Mouse (Mus musculus) adrenal gland, postnatal 10 days (tissue): ENCODE results near the gene Rgl3. TPM values are rescaled to one million over a fixed set of nuclear protein-coding genes. Genes with fewer than 3 reads are reported as not detected.

Source experiments
- total RNA-seq, 2 experiments: library from RNA; stranded (reverse); gene quantifications; 2 replicates each; pipeline ENCODE4 v1.2.3; 2021

The Rgl3 gene
- total RNA-seq, 2 experiments from 2014 or later = 16.2 to 23.0 TPM

Other genes with a start within 250 kb of the Rgl3 start
- gene Spc24, start 229.1 kb downstream of the Rgl3 start, total RNA-seq = 10 to 100 TPM; 12.6 to 14.3 TPM
- gene Kank2, start 190.7 kb downstream of the Rgl3 start, total RNA-seq = 10 to 100 TPM; 33.1 to 37.2 TPM
- gene Angptl8, start 153.9 kb downstream of the Rgl3 start, total RNA-seq = 10 to 100 TPM in 1 of 2 experiments, 1 to 10 TPM in 1; 7.6 to 17.9 TPM
- 10 to 100 TPM; 40.1 to 56.3 TPM for gene Dock6, start 136.8 kb downstream of the Rgl3 start, total RNA-seq
- 10 to 100 TPM; 37.2 to 45.4 TPM for gene Rab3d, start 71.3 kb downstream of the Rgl3 start, total RNA-seq
- gene Ccdc159, start 62.0 kb downstream of the Rgl3 start, total RNA-seq = 1 to 10 TPM; 5.6 to 8.8 TPM
- gene Tmem205, start 61.9 kb downstream of the Rgl3 start, total RNA-seq = 100 to 1,000 TPM; 182 to 187 TPM
- 10 to 100 TPM; 21.9 to 22.3 TPM for gene Plppr2, start 52.4 kb downstream of the Rgl3 start, total RNA-seq
- 10 to 100 TPM; 11.9 to 15.1 TPM for gene Swsap1, start 33.7 kb downstream of the Rgl3 start, total RNA-seq
- 1 to 10 TPM; 7.0 to 9.1 TPM for gene Epor, start 25.9 kb downstream of the Rgl3 start, total RNA-seq
- under 1 TPM; 0.39 to 1.00 TPM for gene Ccdc151, start 13.2 kb upstream of the Rgl3 start, total RNA-seq
- 100 to 1,000 TPM; 116 to 119 TPM for gene Prkcsh, start 13.4 kb upstream of the Rgl3 start, total RNA-seq
- gene Elavl3, start 62.6 kb upstream of the Rgl3 start, total RNA-seq = 1 to 10 TPM; 1.8 to 4.6 TPM
- gene Gm49318, start 81.8 kb upstream of the Rgl3 start, total RNA-seq = not detected
- 10 to 100 TPM in 1 of 2 experiments, 1 to 10 TPM in 1; 9.7 to 11.8 TPM for gene Zfp653, start 81.9 kb upstream of the Rgl3 start, total RNA-seq
- gene Ecsit, start 96.0 kb upstream of the Rgl3 start, total RNA-seq = 10 to 100 TPM; 70.8 to 78.5 TPM
- gene Cnn1, start 109.8 kb upstream of the Rgl3 start, total RNA-seq = 10 to 100 TPM in 1 of 2 experiments, 1 to 10 TPM in 1; 1.4 to 12.9 TPM
- gene Elof1, start 127.7 kb upstream of the Rgl3 start, total RNA-seq = 10 to 100 TPM; 80.6 to 88.5 TPM
- gene Acp5, start 146.3 kb upstream of the Rgl3 start, total RNA-seq = 10 to 100 TPM; 28.0 to 74.3 TPM
- gene Pigyl, start 167.4 kb upstream of the Rgl3 start, total RNA-seq = 10 to 100 TPM; 46.4 to 54.9 TPM
- 1 to 10 TPM in 1 of 2 experiments, under 1 TPM in 1; 0.78 to 1.7 TPM for gene Zfp872, start 198.6 kb upstream of the Rgl3 start, total RNA-seq
- gene Zfp809, start 236.3 kb upstream of the Rgl3 start, total RNA-seq = 10 to 100 TPM; 30.4 to 37.4 TPM